Mouse (Mus musculus): ENCODE data around the gene Esm1. TPM values are rescaled to one million over a fixed set of nuclear protein-coding genes. Genes with fewer than 3 reads are reported as not detected.
A peak's percentile ranks its signal among the peaks of the same experiment; 100 is the strongest.

Gene Esm1
- 1.8 and 2.3 TPM in 2 replicates for polyA plus RNA-seq (2014; fragmentation: Nextera tagmentation; extraction: Ambion mirVana)

- peaks cover 7% of the 10 kb centered on the region; the same call in 1 of the 2 replicates for H3K27me3 ChIP-seq (replicated peaks; ENCODE audit: control insufficient read depth, insufficient read depth, low read length)
- H3K27ac ChIP-seq (replicated peaks; ENCODE audit: low read depth, low read length): no peak within 1 kb of the TSS
- peaks cover 8% of the 10 kb centered on the region; the same call in 1 of the 2 replicates for H3K4me1 ChIP-seq (ENCODE audit: control insufficient read depth, insufficient read depth, low read length)
- DNase-seq (ENCODE audit: low spot score): peak; percentile 30
- 0 out of 2 replicates have a peak within 1 kb of the TSS, but pooled peaks have one; percentile 9 for H3K4me3 ChIP-seq (ENCODE audit: low read depth, low read length)
- peak within 1 kb of the TSS; percentile 23 for H3K4me2 ChIP-seq (ENCODE audit: low read depth, low read length)
- WGBS: 33% methylated on average over 15 of the region's 15 CpGs
- H3K9me3 ChIP-seq (ENCODE audit: control insufficient read depth, low read length): no peaks in the 10 kb centered on the region
- no peak for ATAC-seq (ENCODE audit: low read depth)
- 0 out of 2 replicates have a peak within 1 kb of the TSS, but pooled peaks have one; percentile 28 for H3K9ac ChIP-seq (ENCODE audit: low read depth, low read length)
- no peaks in the 10 kb centered on the region for H3K36me3 ChIP-seq (ENCODE audit: control insufficient read depth, insufficient read depth, low read length)
Observed at GRCm38 (mm10) chr13:113209624-113210023, at the start of gene Esm1. Gene Esm1, plus strand, starts transcription at chr13:113209659.

DNA sequence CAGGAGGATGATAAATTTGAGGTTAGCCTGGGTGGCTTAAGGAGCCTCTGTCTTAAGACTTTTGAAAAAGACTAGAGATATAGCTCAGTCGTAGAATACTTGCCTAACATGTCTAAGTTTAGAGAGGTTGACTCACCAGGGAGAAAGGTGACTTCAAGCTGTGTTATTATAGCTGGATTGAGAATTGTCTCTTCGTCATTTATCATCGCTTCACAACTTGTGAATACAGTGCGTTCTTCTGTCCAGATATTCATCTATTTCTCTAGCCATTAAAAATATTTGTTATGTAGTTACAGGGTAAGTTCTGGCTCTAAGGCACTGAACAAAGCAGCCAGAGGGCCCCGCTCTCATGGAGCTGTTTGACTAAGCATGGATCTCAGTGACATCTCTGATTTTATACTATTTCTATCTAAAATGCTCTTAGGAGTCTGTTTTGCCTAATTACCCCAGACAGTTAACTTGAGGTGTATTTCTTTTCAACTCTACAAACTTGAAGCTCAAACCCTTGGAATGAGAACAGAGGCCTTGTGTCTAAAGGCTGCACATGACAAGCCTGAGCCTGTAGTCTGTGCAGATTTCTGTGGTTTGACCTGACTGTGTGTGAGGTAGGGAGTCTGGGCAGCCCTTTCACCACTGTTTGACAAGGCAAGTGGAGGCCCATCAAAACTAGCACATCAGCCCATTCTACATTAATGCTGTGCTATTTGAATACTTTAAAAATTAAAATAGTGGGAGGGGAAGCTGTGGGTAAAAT lies 45.0 kb upstream of the Esm1 start:
- Histone ChIP-seq H3K4me1 (ENCODE audit: control insufficient read depth, insufficient read depth, low read length) (no peaks in the 10 kb centered on the region), H3K4me2 (ENCODE audit: low read depth, low read length) (no peak overlapping the region), H3K27me3 (replicated peaks; ENCODE audit: control insufficient read depth, insufficient read depth, low read length) (no peaks in the 10 kb centered on the region), H3K9ac (ENCODE audit: low read depth, low read length) (no peak overlapping the region), H3K36me3 (ENCODE audit: control insufficient read depth, insufficient read depth, low read length) (no peaks in the 10 kb centered on the region), H3K27ac (replicated peaks; ENCODE audit: low read depth, low read length) (no peak overlapping the region), H3K9me3 (ENCODE audit: control insufficient read depth, low read length) (no peaks in the 10 kb centered on the region), H3K4me3 (ENCODE audit: low read depth, low read length) (no peak overlapping the region)
- ATAC-seq (ENCODE audit: low read depth): peak; percentile 55; the same call in 1 of the 2 replicates
- 86% methylated on average over 5 of the region's 5 CpGs for WGBS
- peak; percentile 55 for DNase-seq (ENCODE audit: low spot score)

DNA sequence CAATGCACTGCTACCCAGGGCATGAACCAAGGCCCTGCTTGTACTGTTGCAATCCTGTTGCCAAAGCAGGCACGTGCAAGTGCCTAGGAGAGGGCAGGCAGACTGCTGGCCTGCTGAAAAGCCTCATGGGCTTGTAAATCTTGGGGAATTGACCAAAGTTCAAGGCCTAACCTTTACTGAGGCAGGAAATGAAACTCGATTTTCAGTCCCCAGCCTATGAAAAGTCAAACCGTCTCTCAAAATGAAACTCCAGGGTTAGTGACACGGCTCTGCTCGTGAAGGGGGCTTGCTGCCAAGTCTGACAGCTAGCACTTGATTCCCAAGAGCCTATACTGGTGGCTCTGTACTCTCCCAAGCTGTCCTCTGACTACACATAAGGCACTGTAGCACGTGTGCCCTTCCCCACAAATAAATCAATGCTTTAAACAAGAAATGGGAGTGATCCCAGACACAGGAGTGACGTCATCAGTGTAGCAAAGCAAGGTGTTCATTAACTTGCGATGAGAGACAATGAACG lies 41.4 kb upstream of the Esm1 start:
- H3K4me2 ChIP-seq (ENCODE audit: low read depth, low read length): no peak overlapping the region
- H3K36me3 ChIP-seq (ENCODE audit: control insufficient read depth, insufficient read depth, low read length): no peaks in the 10 kb centered on the region
- H3K9ac ChIP-seq (ENCODE audit: low read depth, low read length): no peak overlapping the region
- H3K9me3 ChIP-seq (ENCODE audit: control insufficient read depth, low read length): no peaks in the 10 kb centered on the region
- no peaks in the 10 kb centered on the region for H3K27me3 ChIP-seq (replicated peaks; ENCODE audit: control insufficient read depth, insufficient read depth, low read length)
- H3K27ac ChIP-seq (replicated peaks; ENCODE audit: low read depth, low read length): no peak overlapping the region
- DNase-seq (ENCODE audit: low spot score): no peak
- no peak overlapping the region for H3K4me3 ChIP-seq (ENCODE audit: low read depth, low read length)
- no peak for ATAC-seq (ENCODE audit: low read depth)
- H3K4me1 ChIP-seq (ENCODE audit: control insufficient read depth, insufficient read depth, low read length): no peaks in the 10 kb centered on the region
- WGBS: 73% methylated on average over 9 of the region's 9 CpGs

GRCm38 (mm10) chr13:113170256-113170655 lies 39.2 kb upstream of the Esm1 start:
- H3K9ac ChIP-seq (ENCODE audit: low read depth, low read length): no peak overlapping the region
- ATAC-seq (ENCODE audit: low read depth) (no peak), DNase-seq (ENCODE audit: low spot score) (no peak)
- H3K4me2 ChIP-seq (ENCODE audit: low read depth, low read length): no peak overlapping the region
- H3K36me3 ChIP-seq (ENCODE audit: control insufficient read depth, insufficient read depth, low read length): no peaks in the 10 kb centered on the region
- no peaks in the 10 kb centered on the region for H3K9me3 ChIP-seq (ENCODE audit: control insufficient read depth, low read length)
- H3K27ac ChIP-seq (replicated peaks; ENCODE audit: low read depth, low read length): no peak overlapping the region
- no peaks in the 10 kb centered on the region for H3K4me1 ChIP-seq (ENCODE audit: control insufficient read depth, insufficient read depth, low read length)
- H3K4me3 ChIP-seq (ENCODE audit: low read depth, low read length): no peak overlapping the region
- no peaks in the 10 kb centered on the region for H3K27me3 ChIP-seq (replicated peaks; ENCODE audit: control insufficient read depth, insufficient read depth, low read length)

DNA sequence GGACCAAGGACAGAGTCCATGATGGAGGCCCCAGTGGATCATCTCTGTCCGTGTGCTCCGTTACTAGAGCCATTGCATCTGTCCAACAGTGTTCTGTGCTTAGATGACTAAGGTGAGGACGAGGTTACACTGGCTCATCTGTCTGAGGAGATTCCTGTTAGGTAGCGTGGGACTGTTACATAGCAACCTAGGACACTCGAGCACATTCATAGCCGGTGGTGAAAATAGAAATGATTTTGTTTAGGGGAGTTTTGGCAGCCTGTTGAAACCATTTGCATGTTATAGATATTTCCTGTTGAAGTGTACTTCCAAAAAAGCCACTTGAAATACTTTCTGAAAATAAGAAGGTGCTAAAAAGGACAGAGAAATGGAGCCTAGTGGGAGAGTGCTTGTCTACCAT lies 35.3 kb upstream of the Esm1 start:
- H3K9ac ChIP-seq (ENCODE audit: low read depth, low read length): no peak overlapping the region
- DNase-seq (ENCODE audit: low spot score): no peak
- WGBS: 85% methylated on average over 6 of the region's 6 CpGs

GRCm38 (mm10) chr13:113183310-113183709 lies 26.1 kb upstream of the Esm1 start:
- Histone ChIP-seq H3K27ac (replicated peaks; ENCODE audit: low read depth, low read length) (no peak overlapping the region), H3K4me2 (ENCODE audit: low read depth, low read length) (no peak overlapping the region), H3K27me3 (replicated peaks; ENCODE audit: control insufficient read depth, insufficient read depth, low read length) (no peaks in the 10 kb centered on the region), H3K4me1 (ENCODE audit: control insufficient read depth, insufficient read depth, low read length) (0 out of 2 replicates have a peak, but pooled peaks cover 2% of the 10 kb centered on the region), H3K36me3 (ENCODE audit: control insufficient read depth, insufficient read depth, low read length) (no peaks in the 10 kb centered on the region), H3K4me3 (ENCODE audit: low read depth, low read length) (no peak overlapping the region), H3K9ac (ENCODE audit: low read depth, low read length) (no peak overlapping the region), H3K9me3 (ENCODE audit: control insufficient read depth, low read length) (0 out of 2 replicates have a peak, but pooled peaks cover 5% of the 10 kb centered on the region)
- 72% methylated on average over 8 of the region's 8 CpGs for WGBS
- ATAC-seq (ENCODE audit: low read depth) (peak; percentile 47), DNase-seq (ENCODE audit: low spot score) (peak; percentile 50)

More for the DNA sequence above, 35.3 kb upstream of the Esm1 start:
- no peak for ATAC-seq (ENCODE audit: low read depth)
- Histone ChIP-seq H3K27ac (replicated peaks; ENCODE audit: low read depth, low read length) (no peak overlapping the region), H3K9me3 (ENCODE audit: control insufficient read depth, low read length) (no peaks in the 10 kb centered on the region), H3K4me3 (ENCODE audit: low read depth, low read length) (no peak overlapping the region), H3K36me3 (ENCODE audit: control insufficient read depth, insufficient read depth, low read length) (no peaks in the 10 kb centered on the region), H3K27me3 (replicated peaks; ENCODE audit: control insufficient read depth, insufficient read depth, low read length) (no peaks in the 10 kb centered on the region), H3K4me1 (ENCODE audit: control insufficient read depth, insufficient read depth, low read length) (no peaks in the 10 kb centered on the region), H3K4me2 (ENCODE audit: low read depth, low read length) (no peak overlapping the region)

- ATAC-seq (ENCODE audit: low read depth) (no peak), DNase-seq (ENCODE audit: low spot score) (no peak)
- H3K4me3 ChIP-seq (ENCODE audit: low read depth, low read length): no peak overlapping the region
- no peak overlapping the region for H3K4me2 ChIP-seq (ENCODE audit: low read depth, low read length)
- H3K9ac ChIP-seq (ENCODE audit: low read depth, low read length): no peak overlapping the region
- 0 out of 2 replicates have a peak, but pooled peaks cover 2% of the 10 kb centered on the region for H3K4me1 ChIP-seq (ENCODE audit: control insufficient read depth, insufficient read depth, low read length)
- H3K27me3 ChIP-seq (replicated peaks; ENCODE audit: control insufficient read depth, insufficient read depth, low read length): no peaks in the 10 kb centered on the region
- WGBS: 85% methylated on average over 4 of the region's 4 CpGs
- H3K9me3 ChIP-seq (ENCODE audit: control insufficient read depth, low read length): 0 out of 2 replicates have a peak, but pooled peaks cover 9% of the 10 kb centered on the region
- no peaks in the 10 kb centered on the region for H3K36me3 ChIP-seq (ENCODE audit: control insufficient read depth, insufficient read depth, low read length)
- no peak overlapping the region for H3K27ac ChIP-seq (replicated peaks; ENCODE audit: low read depth, low read length)
Observed at GRCm38 (mm10) chr13:113183720-113184119, 25.7 kb upstream of the Esm1 start.

GRCm38 (mm10) chr13:113196808-113197674 lies 12.4 kb upstream of the Esm1 start:
- Histone ChIP-seq H3K4me2 (ENCODE audit: low read depth, low read length) (no peak overlapping the region), H3K36me3 (ENCODE audit: control insufficient read depth, insufficient read depth, low read length) (no peaks in the 10 kb centered on the region), H3K27ac (replicated peaks; ENCODE audit: low read depth, low read length) (no peak overlapping the region), H3K4me1 (ENCODE audit: control insufficient read depth, insufficient read depth, low read length) (0 out of 2 replicates have a peak, but pooled peaks cover 5% of the 10 kb centered on the region), H3K4me3 (ENCODE audit: low read depth, low read length) (no peak overlapping the region), H3K9ac (ENCODE audit: low read depth, low read length) (no peak overlapping the region), H3K27me3 (replicated peaks; ENCODE audit: control insufficient read depth, insufficient read depth, low read length) (no peaks in the 10 kb centered on the region), H3K9me3 (ENCODE audit: control insufficient read depth, low read length) (no peaks in the 10 kb centered on the region)
- no peak for DNase-seq (ENCODE audit: low spot score)
- no peak for ATAC-seq (ENCODE audit: low read depth)
- 70% methylated on average over 13 of the region's 13 CpGs for WGBS

Data from embryonic facial prominence, embryonic 14.5 days (tissue).